Mouse (Mus musculus) ES-E14 (cell line): ENCODE data around the gene Gm11172.
A peak's percentile ranks its signal among the peaks of the same experiment; 100 is the strongest.

Source experiments
- HCFC1 ChIP-seq: IDR thresholded peaks from 2 replicates; pipeline ENCODE4 v1.6.1; 2012; ENCODE audit warnings: low read length, inconsistent platforms, borderline replicate concordance; ENCODE audit not compliant: insufficient read depth
- MAFK ChIP-seq: IDR thresholded peaks from 2 replicates; pipeline ENCODE4 v1.6.1; 2014; ENCODE audit warnings: mild to moderate bottlenecking, low read depth, low read length, inconsistent platforms; ENCODE audit not compliant: insufficient read depth
- ZNF384 ChIP-seq: IDR thresholded peaks from 2 replicates; pipeline ENCODE4 v1.6.1; 2012; ENCODE audit warnings: low read depth, low read length, inconsistent platforms

GRCm38 (mm10) chr16:10787548-10788058, 25.1 kb upstream of the Gm11172 start:
- TF ChIP-seq HCFC1 (no peak), ZNF384 (0 out of 2 replicates have a peak, but pooled peaks have one; percentile 53), MAFK (peak; percentile 82)
